Mouse (Mus musculus): ENCODE measurements around the gene Rps8.

DNA sequence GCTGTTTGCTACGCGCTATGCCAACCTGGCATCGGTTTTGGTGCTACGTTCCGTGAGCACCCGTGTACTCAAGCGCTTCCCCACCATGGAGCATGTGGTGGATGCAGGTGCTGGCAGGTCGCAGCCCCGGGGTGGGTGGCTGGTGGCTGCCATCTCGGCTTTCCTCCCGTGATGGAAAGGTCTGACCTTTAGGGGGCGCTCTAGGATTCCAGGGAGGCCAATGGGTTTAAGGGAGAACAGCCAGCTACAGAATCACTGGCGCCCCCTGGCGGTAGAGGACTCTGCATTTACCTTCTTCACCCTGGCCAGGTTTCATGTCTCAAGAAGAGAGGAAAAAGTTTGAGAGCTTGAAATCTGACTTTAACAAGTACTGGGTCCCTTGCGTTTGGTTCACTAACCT is 9.9 kb downstream of the Rps8 start:
- TF ChIP-seq CTCF (conservative IDR thresholded peaks at IDR 0.05; ENCODE audit: insufficient read depth, insufficient read length, low read depth, low read length) (peak; percentile 88), POLR2A (IDR thresholded peaks at IDR 0.05; ENCODE audit: low read depth, low read length) (no peak)

Measured in kidney, adult 2 months (tissue).